Mouse (Mus musculus) embryonic fibroblast, embryonic 13.5 days (primary cell): ENCODE results near the gene Wiz.

Experiments
- CTCF ChIP-seq: IDR thresholded peaks from 2 replicates; pipeline ENCODE4 v1.5.1; 2011; ENCODE audit warnings: mild to moderate bottlenecking, control low read depth, low read length, moderate library complexity, borderline replicate concordance; ENCODE audit not compliant: insufficient read depth
- POLR2A ChIP-seq: IDR thresholded peaks from 2 replicates; pipeline ENCODE4 v1.6.1; 2011; ENCODE audit warnings: low read depth, mild to moderate bottlenecking, control low read depth, low read length, moderate library complexity

GRCm38 (mm10) chr17:32419989-32420388 lies 30.8 kb upstream of the Wiz start:
- TF ChIP-seq CTCF, result no peak
- no peak for TF ChIP-seq POLR2A
